Mouse (Mus musculus): ENCODE results near the gene Mettl7a2.
"Not testable (repeated sequence)": the region's sequence is repeated elsewhere in the genome, so short reads cannot be mapped to it uniquely, and the experiment has no call there.

Gene Mettl7a2

GRCm38 (mm10) chr15:100352711-100353250 is at the start of gene Mettl7a2, which contains the start of gene Methig1:
Gene Mettl7a2 (plus strand): TSS chr15:100353200.
Gene Methig1 (plus strand): TSS chr15:100353149.
- DNase-seq: no peak

- DNase-seq: no peak
Measured at GRCm38 (mm10) chr15:100303428-100304018, 49.5 kb upstream of the Mettl7a2 start.

- DNase-seq: peak; percentile 85
Measured at GRCm38 (mm10) chr15:100304019-100304991, 48.7 kb upstream of the Mettl7a2 start, which contains the start of gene Mettl7a1. Gene Mettl7a1 (plus strand): TSS chr15:100304140.

- DNase-seq: no peak
Measured at GRCm38 (mm10) chr15:100306201-100306600, 46.8 kb upstream of the Mettl7a2 start.

GRCm38 (mm10) chr15:100307438-100308096 is 45.4 kb upstream of the Mettl7a2 start:
- DNase-seq: not testable (repeated sequence)

- DNase-seq: no peak
Measured at GRCm38 (mm10) chr15:100312346-100312745, 40.7 kb upstream of the Mettl7a2 start.

- DNase-seq: no peak
Measured at GRCm38 (mm10) chr15:100314448-100315145, 38.4 kb upstream of the Mettl7a2 start.

- DNase-seq: not testable (repeated sequence)
Measured at GRCm38 (mm10) chr15:100318014-100318671, 34.9 kb upstream of the Mettl7a2 start.

GRCm38 (mm10) chr15:100319884-100320283 is 33.1 kb upstream of the Mettl7a2 start:
- no peak for DNase-seq

- DNase-seq: no peak
Measured at GRCm38 (mm10) chr15:100320295-100320905, 32.6 kb upstream of the Mettl7a2 start.

- DNase-seq: no peak
Measured at GRCm38 (mm10) chr15:100321134-100321533, 31.9 kb upstream of the Mettl7a2 start.

GRCm38 (mm10) chr15:100324021-100324591 is 28.9 kb upstream of the Mettl7a2 start:
- DNase-seq: peak; percentile 14

GRCm38 (mm10) chr15:100325235-100325634 is 27.8 kb upstream of the Mettl7a2 start:
- no peak for DNase-seq

- not testable (repeated sequence) for DNase-seq
Measured at GRCm38 (mm10) chr15:100328089-100328488, 24.9 kb upstream of the Mettl7a2 start.

- DNase-seq: not testable (repeated sequence)
Measured at GRCm38 (mm10) chr15:100329336-100329735, 23.7 kb upstream of the Mettl7a2 start.

GRCm38 (mm10) chr15:100330739-100331138 is 22.3 kb upstream of the Mettl7a2 start:
- DNase-seq: no peak

GRCm38 (mm10) chr15:100332077-100332961 is 20.7 kb upstream of the Mettl7a2 start:
- DNase-seq: not testable (repeated sequence)

GRCm38 (mm10) chr15:100334629-100335028 is 18.4 kb upstream of the Mettl7a2 start, which contains the start of gene Mettl7a3:
Gene Mettl7a3 (plus strand): TSS chr15:100334929.
- DNase-seq: no peak

- DNase-seq: not testable (repeated sequence)
Measured at GRCm38 (mm10) chr15:100337328-100337727, 15.7 kb upstream of the Mettl7a2 start.

- peak; percentile 37 for DNase-seq
Measured at GRCm38 (mm10) chr15:100337847-100338246, 15.2 kb upstream of the Mettl7a2 start.

All from right cerebral cortex, postnatal 4 days (tissue).